In the genomic region with DNA sequence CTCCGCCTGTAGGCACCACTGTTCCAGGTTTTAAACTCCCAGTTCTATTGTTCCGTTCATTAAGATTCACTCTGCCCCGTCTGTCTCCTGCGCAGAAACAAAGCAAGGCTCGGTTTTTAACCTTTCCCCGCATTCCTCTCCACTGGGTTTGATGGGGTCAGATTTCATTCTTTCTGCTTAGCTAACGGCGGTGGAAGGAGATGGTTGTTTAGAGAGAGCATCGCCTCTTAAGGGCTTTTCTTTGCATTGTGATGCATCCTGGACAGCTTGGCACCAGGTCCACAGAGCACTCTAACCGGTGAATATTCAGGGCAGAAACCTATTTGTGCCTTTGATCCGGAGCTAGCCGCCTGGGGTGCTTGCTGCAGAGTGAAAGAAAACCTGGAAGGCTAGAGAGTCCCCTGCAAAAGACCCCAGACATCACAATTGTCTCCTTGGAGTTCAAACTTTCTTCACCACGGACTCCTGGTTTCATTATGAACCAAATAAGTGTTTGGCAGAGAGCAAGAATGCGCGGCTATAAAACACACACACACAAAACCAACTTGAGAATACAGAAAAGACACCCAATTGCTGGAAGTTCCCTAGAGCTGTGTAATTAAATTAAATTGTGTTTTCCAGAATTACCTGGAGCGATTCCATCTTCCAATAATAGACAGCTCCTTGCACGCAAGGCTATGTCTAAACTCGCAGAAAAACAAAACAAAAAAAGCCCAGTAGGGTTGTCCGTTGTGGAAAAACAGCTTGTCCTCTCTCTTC, we compare ENCODE assay signal across 8 mouse cellular contexts. TPM values are rescaled to one million over a fixed set of nuclear protein-coding genes. Genes with fewer than 3 reads are reported as not detected.
DNase-seq lines count a peak whose midpoint lies in the region; ATAC-seq and TF ChIP-seq lines count a peak whose summit lies in the region.

No protein-coding gene starts in this region.

- no peak overlapping the region for H3K4me3 ChIP-seq in kidney, postnatal 0 days (replicated peaks; ENCODE audit: low read depth, low read length)
- H3K4me3 ChIP-seq in embryonic facial prominence, embryonic 15.5 days (replicated peaks): peak overlapping the region; percentile 21
- peak overlapping the region; percentile 38 for H3K4me3 ChIP-seq in limb, embryonic 10.5 days

- H3K9me3 ChIP-seq in kidney, postnatal 0 days (replicated peaks; ENCODE audit: low read length): no peaks in the 10 kb centered on the region
- H3K9me3 ChIP-seq in embryonic facial prominence, embryonic 15.5 days (replicated peaks): no peaks in the 10 kb centered on the region
- H3K9me3 ChIP-seq in limb, embryonic 10.5 days (replicated peaks): no peaks in the 10 kb centered on the region

- H3K4me2 ChIP-seq in kidney, postnatal 0 days (ENCODE audit: low read length): peak overlapping the region; percentile 14; the same call in 1 of the 2 replicates
- H3K4me2 ChIP-seq in embryonic facial prominence, embryonic 15.5 days (replicated peaks): peak overlapping the region; percentile 45

- no peaks in the 10 kb centered on the region for H3K36me3 ChIP-seq in kidney, postnatal 0 days (ENCODE audit: insufficient read depth, low read length)
- H3K36me3 ChIP-seq in embryonic facial prominence, embryonic 15.5 days: no peaks in the 10 kb centered on the region
- H3K36me3 ChIP-seq in limb, embryonic 10.5 days: no peaks in the 10 kb centered on the region

- no peaks in the 10 kb centered on the region for H3K4me1 ChIP-seq in kidney, postnatal 0 days (replicated peaks; ENCODE audit: insufficient read depth, low read length)
- H3K4me1 ChIP-seq in embryonic facial prominence, embryonic 15.5 days: peaks cover 4% of the 10 kb centered on the region
- peaks cover 28% of the 10 kb centered on the region for H3K4me1 ChIP-seq in limb, embryonic 10.5 days

- no peak for ATAC-seq in kidney, postnatal 0 days (replicated peaks; ENCODE audit: low FRiP score, low read depth)
- ATAC-seq in embryonic facial prominence, embryonic 15.5 days (ENCODE audit: insufficient number of reproducible peaks, low FRiP score, low TSS enrichment, low read depth): no peak

- 9% methylated on average over 19 of the region's 19 CpGs for WGBS in kidney, postnatal 0 days
- 3% methylated on average over 19 of the region's 19 CpGs for WGBS in embryonic facial prominence, embryonic 15.5 days
- WGBS in limb, embryonic 10.5 days: 13% methylated on average over 19 of the region's 19 CpGs

- no peak for TF ChIP-seq CTCF in kidney, postnatal 0 days (IDR thresholded peaks at IDR 0.05; ENCODE audit: low read depth)

- no peak overlapping the region for H3K27ac ChIP-seq in kidney, postnatal 0 days
- H3K27ac ChIP-seq in embryonic facial prominence, embryonic 15.5 days (replicated peaks): peak overlapping the region; percentile 45
- H3K27ac ChIP-seq in limb, embryonic 10.5 days: peak overlapping the region; percentile 74

- H3K27me3 ChIP-seq in kidney, postnatal 0 days (ENCODE audit: insufficient read depth, low read length): no peaks in the 10 kb centered on the region
- no peaks in the 10 kb centered on the region for H3K27me3 ChIP-seq in embryonic facial prominence, embryonic 15.5 days
- H3K27me3 ChIP-seq in limb, embryonic 10.5 days (ENCODE audit: low read depth, poor library complexity, severe bottlenecking): 0 out of 2 replicates have a peak, but pooled peaks cover 3% of the 10 kb centered on the region

- intact Hi-C loops in left cerebral cortex, postnatal 25 days (cut with DNase I): loop anchor here (10.0 kb wide), 1 partner anchor 1442 kb away; no protein-coding TSS in a partner anchor

- DNase-seq in kidney, postnatal 0 days (ENCODE audit: low spot score): peak; percentile 53
- no peak for DNase-seq in kidney, adult 11 months
- DNase-seq in limb, embryonic 10.5 days (ENCODE audit: low spot score): peak; percentile 44
- peak; percentile 53 for DNase-seq in retina, postnatal 1 day
- DNase-seq in left cerebral cortex, postnatal 25 days (ENCODE audit: low spot score in 2 of 2): no peak
- no peak for DNase-seq in spleen, adult 18-20 months
- no peak for DNase-seq in kidney, adult 8-10 months

- H3K9ac ChIP-seq in kidney, postnatal 0 days (ENCODE audit: low read depth, low read length): no peak overlapping the region
- H3K9ac ChIP-seq in embryonic facial prominence, embryonic 15.5 days: no peak overlapping the region

RNA-seq across cellular contexts. Expression of a gene that starts 40.7 kb away (rescaled TPM):
- 0.45 and 0.66 TPM in 2 replicates for polyA plus RNA-seq in kidney, postnatal 0 days (2015; fragmentation: Nextera tagmentation; extraction: Ambion mirVana)
- polyA plus RNA-seq in embryonic facial prominence, embryonic 15.5 days (2015; fragmentation: Nextera tagmentation; extraction: Ambion mirVana): 12.3 and 14.0 TPM in 2 replicates
- polyA plus RNA-seq in limb, embryonic 10.5 days (2016; fragmentation: Nextera tagmentation; extraction: Ambion mirVana): 0.85 and 1.8 TPM in 2 replicates
- total RNA-seq in left cerebral cortex, postnatal 25 days (2021): 10 to 100 TPM; 35.9 to 38.6 TPM

Comparison
In these comparisons a context has a peak if more than half of its experiments do, and no peak if none do; other contexts are left out.
1. DNase-seq: peak in kidney, postnatal 0 days (single experiment), limb, embryonic 10.5 days (single experiment) and retina, postnatal 1 day (single experiment); none in kidney, adult 11 months (single experiment), left cerebral cortex, postnatal 25 days (0 of 2), spleen, adult 18-20 months (0 of 2) and kidney, adult 8-10 months (0 of 2).